Mouse (Mus musculus): ENCODE measurements at regions not wholly inside any gene's neighbourhood (a gene's known extent, or its start where the extent isn't known, plus 50 kb on each side); places are given as distances from the start of the nearest gene placed in this dataset.
A peak's percentile ranks its signal among the peaks of the same experiment; 100 is the strongest.

GRCm38 (mm10) chr7:70690845-70691244, 324.3 kb upstream of the Nr2f2 start:
- WGBS = 92% methylated on average over 7 of the region's 7 CpGs
- H3K27ac ChIP-seq = no peak overlapping the region
- ATAC-seq (replicated peaks) = no peak
- no peak overlapping the region for H3K4me2 ChIP-seq
- no peaks in the 10 kb centered on the region for H3K27me3 ChIP-seq (replicated peaks)
- H3K9ac ChIP-seq = no peak overlapping the region
- no peaks in the 10 kb centered on the region for H3K9me3 ChIP-seq
- no peak overlapping the region for H3K4me3 ChIP-seq
- no peaks in the 10 kb centered on the region for H3K4me1 ChIP-seq
- no peaks in the 10 kb centered on the region for H3K36me3 ChIP-seq (replicated peaks)

GRCm38 (mm10) chr7:70669065-70669464, 302.5 kb upstream of the Nr2f2 start:
- Histone ChIP-seq H3K4me2 (no peak overlapping the region), H3K4me3 (no peak overlapping the region), H3K36me3 (replicated peaks) (no peaks in the 10 kb centered on the region), H3K9ac (no peak overlapping the region), H3K9me3 (no peaks in the 10 kb centered on the region), H3K27ac (no peak overlapping the region), H3K4me1 (no peaks in the 10 kb centered on the region), H3K27me3 (replicated peaks) (no peaks in the 10 kb centered on the region)
- WGBS = 83% methylated on average over 2 of the region's 2 CpGs
- ATAC-seq (replicated peaks) = no peak

GRCm38 (mm10) chr7:70660162-70660561, 293.6 kb upstream of the Nr2f2 start:
- Histone ChIP-seq H3K4me3 (no peak overlapping the region), H3K4me1 (no peaks in the 10 kb centered on the region), H3K27ac (no peak overlapping the region), H3K4me2 (no peak overlapping the region), H3K36me3 (replicated peaks) (no peaks in the 10 kb centered on the region), H3K9ac (no peak overlapping the region), H3K27me3 (replicated peaks) (no peaks in the 10 kb centered on the region), H3K9me3 (no peaks in the 10 kb centered on the region)
- WGBS = 54% methylated on average over 5 of the region's 5 CpGs
- no peak for ATAC-seq (replicated peaks)

- no peak for ATAC-seq (replicated peaks)
- Histone ChIP-seq H3K4me2 (no peak overlapping the region), H3K4me1 (no peaks in the 10 kb centered on the region), H3K9ac (no peak overlapping the region), H3K27me3 (replicated peaks) (no peaks in the 10 kb centered on the region), H3K36me3 (replicated peaks) (no peaks in the 10 kb centered on the region), H3K4me3 (no peak overlapping the region), H3K9me3 (no peaks in the 10 kb centered on the region), H3K27ac (no peak overlapping the region)
- WGBS = 86% methylated on average over 8 of the region's 8 CpGs
Observed at GRCm38 (mm10) chr7:70649760-70650377, 283.3 kb upstream of the Nr2f2 start.

- no peaks in the 10 kb centered on the region for H3K36me3 ChIP-seq (replicated peaks)
- no peaks in the 10 kb centered on the region for H3K27me3 ChIP-seq (replicated peaks)
- no peak overlapping the region for H3K4me3 ChIP-seq
- H3K4me2 ChIP-seq = no peak overlapping the region
- ATAC-seq (replicated peaks) = no peak
- no peak overlapping the region for H3K27ac ChIP-seq
- no peaks in the 10 kb centered on the region for H3K4me1 ChIP-seq
- WGBS = 85% methylated on average over 2 of the region's 2 CpGs
- no peak overlapping the region for H3K9ac ChIP-seq
- no peaks in the 10 kb centered on the region for H3K9me3 ChIP-seq
Observed at GRCm38 (mm10) chr7:70646801-70647200, 280.3 kb upstream of the Nr2f2 start.

GRCm38 (mm10) chr7:70643694-70644301, 277.3 kb upstream of the Nr2f2 start:
- H3K27me3 ChIP-seq (replicated peaks) = no peaks in the 10 kb centered on the region
- no peak overlapping the region for H3K27ac ChIP-seq
- no peak overlapping the region for H3K4me2 ChIP-seq
- H3K36me3 ChIP-seq (replicated peaks) = no peaks in the 10 kb centered on the region
- no peak for ATAC-seq (replicated peaks)
- H3K9me3 ChIP-seq = no peaks in the 10 kb centered on the region
- WGBS = 41% methylated on average over 9 of the region's 9 CpGs
- no peaks in the 10 kb centered on the region for H3K4me1 ChIP-seq
- H3K4me3 ChIP-seq = no peak overlapping the region
- H3K9ac ChIP-seq = no peak overlapping the region

- 91% methylated on average over 1 of the region's 1 CpGs for WGBS
- ATAC-seq (replicated peaks) = no peak
- H3K4me2 ChIP-seq = no peak overlapping the region
- no peaks in the 10 kb centered on the region for H3K27me3 ChIP-seq (replicated peaks)
- H3K27ac ChIP-seq = no peak overlapping the region
- no peaks in the 10 kb centered on the region for H3K9me3 ChIP-seq
- no peak overlapping the region for H3K4me3 ChIP-seq
- no peaks in the 10 kb centered on the region for H3K4me1 ChIP-seq
- H3K9ac ChIP-seq = no peak overlapping the region
- no peaks in the 10 kb centered on the region for H3K36me3 ChIP-seq (replicated peaks)
Observed at GRCm38 (mm10) chr7:70643055-70643454, 276.5 kb upstream of the Nr2f2 start.

GRCm38 (mm10) chr7:70641217-70641616, 274.7 kb upstream of the Nr2f2 start:
- no peaks in the 10 kb centered on the region for H3K27me3 ChIP-seq (replicated peaks)
- 55% methylated on average over 11 of the region's 11 CpGs for WGBS
- H3K4me3 ChIP-seq = no peak overlapping the region
- H3K4me1 ChIP-seq = no peaks in the 10 kb centered on the region
- H3K27ac ChIP-seq = no peak overlapping the region
- no peak; the same call in 1 of the 2 replicates for ATAC-seq (replicated peaks)
- no peaks in the 10 kb centered on the region for H3K36me3 ChIP-seq (replicated peaks)
- H3K9ac ChIP-seq = no peak overlapping the region
- H3K9me3 ChIP-seq = no peaks in the 10 kb centered on the region
- no peak overlapping the region for H3K4me2 ChIP-seq

- Histone ChIP-seq H3K36me3 (replicated peaks) (no peaks in the 10 kb centered on the region), H3K27me3 (replicated peaks) (no peaks in the 10 kb centered on the region), H3K4me2 (no peak overlapping the region), H3K4me3 (no peak overlapping the region), H3K9me3 (no peaks in the 10 kb centered on the region), H3K9ac (no peak overlapping the region), H3K4me1 (no peaks in the 10 kb centered on the region), H3K27ac (no peak overlapping the region)
- WGBS = 82% methylated on average over 11 of the region's 11 CpGs
- no peak for ATAC-seq (replicated peaks)
Observed at GRCm38 (mm10) chr7:70640574-70640973, 274.0 kb upstream of the Nr2f2 start.

GRCm38 (mm10) chr7:70638161-70638560, 271.6 kb upstream of the Nr2f2 start:
- Histone ChIP-seq H3K4me3 (no peak overlapping the region), H3K27me3 (replicated peaks) (no peaks in the 10 kb centered on the region), H3K27ac (no peak overlapping the region), H3K4me1 (no peaks in the 10 kb centered on the region), H3K4me2 (no peak overlapping the region), H3K9me3 (no peaks in the 10 kb centered on the region), H3K36me3 (replicated peaks) (no peaks in the 10 kb centered on the region), H3K9ac (no peak overlapping the region)
- WGBS = 72% methylated on average over 2 of the region's 2 CpGs
- ATAC-seq (replicated peaks) = no peak

GRCm38 (mm10) chr7:70634016-70634415, 267.5 kb upstream of the Nr2f2 start:
- Histone ChIP-seq H3K27ac (no peak overlapping the region), H3K27me3 (replicated peaks) (no peaks in the 10 kb centered on the region), H3K9ac (no peak overlapping the region), H3K9me3 (no peaks in the 10 kb centered on the region), H3K4me3 (no peak overlapping the region), H3K36me3 (replicated peaks) (no peaks in the 10 kb centered on the region), H3K4me2 (no peak overlapping the region), H3K4me1 (no peaks in the 10 kb centered on the region)
- WGBS = 63% methylated on average over 11 of the region's 11 CpGs
- no peak for ATAC-seq (replicated peaks)

- no peak overlapping the region for H3K9ac ChIP-seq
- no peaks in the 10 kb centered on the region for H3K4me1 ChIP-seq
- ATAC-seq (replicated peaks) = no peak
- H3K27me3 ChIP-seq (replicated peaks) = no peaks in the 10 kb centered on the region
- H3K36me3 ChIP-seq (replicated peaks) = no peaks in the 10 kb centered on the region
- H3K4me2 ChIP-seq = no peak overlapping the region
- H3K9me3 ChIP-seq = no peaks in the 10 kb centered on the region
- no peak overlapping the region for H3K27ac ChIP-seq
- no peak overlapping the region for H3K4me3 ChIP-seq
- WGBS = 31% methylated on average over 11 of the region's 11 CpGs
Observed at GRCm38 (mm10) chr7:70633577-70633976, 267.0 kb upstream of the Nr2f2 start.

- Histone ChIP-seq H3K4me3 (peak overlapping the region; percentile 28), H3K27me3 (replicated peaks) (0 out of 2 replicates have a peak, but pooled peaks cover 4% of the 10 kb centered on the region), H3K27ac (no peak overlapping the region), H3K9ac (0 out of 2 replicates have a peak overlapping the region, but pooled peaks have one; percentile 19), H3K9me3 (no peaks in the 10 kb centered on the region), H3K4me1 (peaks cover 20% of the 10 kb centered on the region), H3K4me2 (peak overlapping the region; percentile 59), H3K36me3 (replicated peaks) (no peaks in the 10 kb centered on the region)
- 8% methylated on average over 10 of the region's 10 CpGs for WGBS
- ATAC-seq (replicated peaks) = peak; percentile 52
Observed at GRCm38 (mm10) chr7:70625643-70626231, 259.2 kb upstream of the Nr2f2 start.

Data from midbrain, embryonic 15.5 days (tissue).